Mouse (Mus musculus): ENCODE data around the gene Cplx3. TPM values are rescaled to one million over a fixed set of nuclear protein-coding genes. Genes with fewer than 3 reads are reported as not detected.

The Cplx3 gene
- polyA plus RNA-seq, 2 experiments = not detected

GRCm38 (mm10) chr9:57629118-57629874 is 23.2 kb upstream of the Cplx3 start:
- H3K9me3 ChIP-seq (ENCODE audit: control insufficient read depth, low read length) = no peaks in the 10 kb centered on the region

GRCm38 (mm10) chr9:57628717-57629116 is 22.6 kb upstream of the Cplx3 start:
- H3K9me3 ChIP-seq (ENCODE audit: control insufficient read depth, low read length) = no peaks in the 10 kb centered on the region
- TF ChIP-seq CTCF (IDR thresholded peaks at IDR 0.05; ENCODE audit: low read depth) = no peak
- no peak for TF ChIP-seq EP300 (IDR thresholded peaks at IDR 0.05; ENCODE audit: low read depth)
- H3K36me3 ChIP-seq (replicated peaks; ENCODE audit: control insufficient read depth, insufficient read depth, low read depth) = peaks cover 35% of the 10 kb centered on the region

More at GRCm38 (mm10) chr9:57629118-57629874, 23.2 kb upstream of the Cplx3 start:
- no peak overlapping the region for H3K4me2 ChIP-seq (ENCODE audit: low read depth)
- peaks cover 35% of the 10 kb centered on the region for H3K36me3 ChIP-seq (replicated peaks; ENCODE audit: control insufficient read depth, insufficient read depth, low read depth)
- H3K9ac ChIP-seq (replicated peaks) = no peak overlapping the region
- no peak overlapping the region for H3K4me3 ChIP-seq (ENCODE audit: insufficient read depth in 1 of 2, low read depth in 2 of 2, low read length in 2 of 2)
- WGBS (ENCODE audit: insufficient replicate concordance) = 60% methylated on average over 14 of the region's 14 CpGs
- ATAC-seq (ENCODE audit: insufficient read depth) (peak; percentile 53), DNase-seq (ENCODE audit: low read depth in 3 of 3, low spot score in 3 of 3) (no peak)
- TF ChIP-seq EP300 (IDR thresholded peaks at IDR 0.05; ENCODE audit: low read depth) = no peak
- TF ChIP-seq CTCF (IDR thresholded peaks at IDR 0.05; ENCODE audit: low read depth) = peak; percentile 100
- H3K27me3 ChIP-seq (ENCODE audit: control insufficient read depth, insufficient read depth, low read length) = no peaks in the 10 kb centered on the region
- H3K27ac ChIP-seq = no peak overlapping the region
- H3K4me1 ChIP-seq (replicated peaks; ENCODE audit: control insufficient read depth in 2 of 2, insufficient read depth in 2 of 2, low read length in 1 of 2) = peaks cover 9% of the 10 kb centered on the region in 2 experiments

GRCm38 (mm10) chr9:57627892-57628291 is 21.8 kb upstream of the Cplx3 start:
- no peak for TF ChIP-seq EP300 (IDR thresholded peaks at IDR 0.05; ENCODE audit: low read depth)
- no peak for TF ChIP-seq CTCF (IDR thresholded peaks at IDR 0.05; ENCODE audit: low read depth)
- Histone ChIP-seq H3K36me3 (replicated peaks; ENCODE audit: control insufficient read depth, insufficient read depth, low read depth) (peaks cover 35% of the 10 kb centered on the region), H3K9ac (replicated peaks) (no peak overlapping the region), H3K9me3 (ENCODE audit: control insufficient read depth, low read length) (no peaks in the 10 kb centered on the region), H3K4me2 (ENCODE audit: low read depth) (no peak overlapping the region), H3K27me3 (ENCODE audit: control insufficient read depth, insufficient read depth, low read length) (no peaks in the 10 kb centered on the region), H3K4me3 (ENCODE audit: insufficient read depth in 1 of 2, low read depth in 2 of 2, low read length in 2 of 2) (no peak overlapping the region), H3K27ac (no peak overlapping the region), H3K4me1 (replicated peaks; ENCODE audit: control insufficient read depth in 2 of 2, insufficient read depth in 2 of 2, low read length in 1 of 2) (peaks cover 0 to 8% of the 10 kb centered on the region in 2 experiments; a peak in 2 of 4 replicates)
- 83% methylated on average over 11 of the region's 11 CpGs for WGBS (ENCODE audit: insufficient replicate concordance)
- no peak for ATAC-seq (ENCODE audit: insufficient read depth)
- no peak for DNase-seq (ENCODE audit: low read depth in 3 of 3, low spot score in 3 of 3)

More at GRCm38 (mm10) chr9:57628717-57629116, 22.6 kb upstream of the Cplx3 start:
- Histone ChIP-seq H3K4me1 (replicated peaks; ENCODE audit: control insufficient read depth in 2 of 2, insufficient read depth in 2 of 2, low read length in 1 of 2) (peaks cover 6 to 13% of the 10 kb centered on the region in 2 experiments; a peak in 3 of 4 replicates), H3K9ac (replicated peaks) (no peak overlapping the region), H3K27me3 (ENCODE audit: control insufficient read depth, insufficient read depth, low read length) (no peaks in the 10 kb centered on the region), H3K27ac (no peak overlapping the region), H3K4me3 (ENCODE audit: insufficient read depth in 1 of 2, low read depth in 2 of 2, low read length in 2 of 2) (no peak overlapping the region), H3K4me2 (ENCODE audit: low read depth) (no peak overlapping the region)
- whole genome bisulfite sequencing (ENCODE audit: insufficient replicate concordance) = 83% methylated on average over 12 of the region's 12 CpGs
- no peak for DNase-seq (ENCODE audit: low read depth in 3 of 3, low spot score in 3 of 3)
- no peak for ATAC-seq (ENCODE audit: insufficient read depth)

GRCm38 (mm10) chr9:57627191-57627590 is 21.1 kb upstream of the Cplx3 start:
- Histone ChIP-seq H3K4me1 (replicated peaks; ENCODE audit: control insufficient read depth in 2 of 2, insufficient read depth in 2 of 2, low read length in 1 of 2) (peaks cover 0 to 8% of the 10 kb centered on the region in 2 experiments; a peak in 2 of 4 replicates), H3K36me3 (replicated peaks; ENCODE audit: control insufficient read depth, insufficient read depth, low read depth) (peaks cover 35% of the 10 kb centered on the region), H3K9me3 (ENCODE audit: control insufficient read depth, low read length) (no peaks in the 10 kb centered on the region), H3K9ac (replicated peaks) (no peak overlapping the region), H3K4me2 (ENCODE audit: low read depth) (no peak overlapping the region), H3K27me3 (ENCODE audit: control insufficient read depth, insufficient read depth, low read length) (no peaks in the 10 kb centered on the region), H3K4me3 (ENCODE audit: insufficient read depth in 1 of 2, low read depth in 2 of 2, low read length in 2 of 2) (no peak overlapping the region), H3K27ac (no peak overlapping the region)
- ATAC-seq (ENCODE audit: insufficient read depth) (no peak), DNase-seq (ENCODE audit: low read depth in 3 of 3, low spot score in 3 of 3) (no peak)
- TF ChIP-seq CTCF (IDR thresholded peaks at IDR 0.05; ENCODE audit: low read depth) = no peak
- TF ChIP-seq EP300 (IDR thresholded peaks at IDR 0.05; ENCODE audit: low read depth) = no peak
- 89% methylated on average over 17 of the region's 17 CpGs for WGBS (ENCODE audit: insufficient replicate concordance)

GRCm38 (mm10) chr9:57625674-57626500 is 19.8 kb upstream of the Cplx3 start:
- no peak overlapping the region for H3K4me2 ChIP-seq (ENCODE audit: low read depth)
- DNase-seq (ENCODE audit: low read depth in 3 of 3, low spot score in 3 of 3) (no peak), ATAC-seq (ENCODE audit: insufficient read depth) (no peak)
- TF ChIP-seq EP300 (IDR thresholded peaks at IDR 0.05; ENCODE audit: low read depth) (no peak), CTCF (IDR thresholded peaks at IDR 0.05; ENCODE audit: low read depth) (no peak)
- peaks cover 0 to 8% of the 10 kb centered on the region in 2 experiments; a peak in 2 of 4 replicates for H3K4me1 ChIP-seq (replicated peaks; ENCODE audit: control insufficient read depth in 2 of 2, insufficient read depth in 2 of 2, low read length in 1 of 2)
- no peaks in the 10 kb centered on the region for H3K9me3 ChIP-seq (ENCODE audit: control insufficient read depth, low read length)
- no peak overlapping the region for H3K4me3 ChIP-seq (ENCODE audit: insufficient read depth in 1 of 2, low read depth in 2 of 2, low read length in 2 of 2)
- no peak overlapping the region for H3K27ac ChIP-seq
- no peaks in the 10 kb centered on the region for H3K27me3 ChIP-seq (ENCODE audit: control insufficient read depth, insufficient read depth, low read length)
- WGBS (ENCODE audit: insufficient replicate concordance) = 77% methylated on average over 15 of the region's 15 CpGs
- H3K36me3 ChIP-seq (replicated peaks; ENCODE audit: control insufficient read depth, insufficient read depth, low read depth) = peaks cover 30% of the 10 kb centered on the region
- no peak overlapping the region for H3K9ac ChIP-seq (replicated peaks)
